Mouse (Mus musculus) adrenal gland, postnatal 4 days (tissue): ENCODE results near the gene Cox20. TPM values are rescaled to one million over a fixed set of nuclear protein-coding genes. Genes with fewer than 3 reads are reported as not detected.
"Not testable (repeated sequence)": the region's sequence is repeated elsewhere in the genome, so short reads cannot be mapped to it uniquely, and the experiment has no call there.

Experiments used
- DNase-seq, 2 experiments: peaks; one replicate each; pipeline ENCODE4 v3.0.0; 2021 to 2022; ENCODE audit warnings: low spot score in 2 of 2, mixed read lengths in 2 of 2
- long read RNA-seq, 2 experiments: library from polyadenylated mRNA; stranded (forward); transcript quantifications; one replicate each; pipeline ENCODE4 v2.0.0; 2021
- total RNA-seq, 2 experiments: library from RNA; stranded (reverse); gene quantifications; 2 replicates each; pipeline ENCODE4 v1.2.3; 2021

Cox20 gene
- 10 to 100 TPM; 76.2 to 81.3 TPM for total RNA-seq
- long read RNA-seq, experiment 1, transcript Cox20-201 (4 exons, 471 nt), result major isoform, 88 of 92 reads
- long read RNA-seq, experiment 1, partial matches to known transcripts, result 1 of 92 reads
- long read RNA-seq, experiment 1, other reads (novel, unspliced or antisense), result 2 of 92 reads
- long read RNA-seq, experiment 2, transcript Cox20-201 (4 exons, 471 nt), result major isoform, 64 of 70 reads
- long read RNA-seq, experiment 2, partial matches to known transcripts, result 4 of 70 reads
- long read RNA-seq, experiment 2, other reads (novel, unspliced or antisense), result 0 of 70 reads

GRCm38 (mm10) chr1:178318389-178319184 is at the start of gene Cox20:
Cox20 (plus strand) TSS chr1:178319130.
- peak; percentile 98 for DNase-seq

GRCm38 (mm10) chr1:178270635-178271034 is 48.3 kb upstream of the Cox20 start:
- no peak for DNase-seq

- no peak for DNase-seq
Measured at GRCm38 (mm10) chr1:178275174-178275730, 43.7 kb upstream of the Cox20 start.

- no peak for DNase-seq
Measured at GRCm38 (mm10) chr1:178275738-178276053, 43.2 kb upstream of the Cox20 start.

- peak; percentile 27 to 40 for DNase-seq
Measured at GRCm38 (mm10) chr1:178276054-178276911, 42.6 kb upstream of the Cox20 start.

- not testable (repeated sequence) for DNase-seq
Measured at GRCm38 (mm10) chr1:178283314-178283713, 35.6 kb upstream of the Cox20 start.

- DNase-seq, result no peak
Measured at GRCm38 (mm10) chr1:178283946-178284720, 34.8 kb upstream of the Cox20 start.

- no peak for DNase-seq
Measured at GRCm38 (mm10) chr1:178287601-178288176, 31.2 kb upstream of the Cox20 start.

GRCm38 (mm10) chr1:178291716-178292115 is 27.2 kb upstream of the Cox20 start:
- DNase-seq, result no peak

- DNase-seq, result no peak
Measured at GRCm38 (mm10) chr1:178294051-178294450, 24.9 kb upstream of the Cox20 start.

- DNase-seq, result not testable (repeated sequence)
Measured at GRCm38 (mm10) chr1:178301261-178301660, 17.7 kb upstream of the Cox20 start.

GRCm38 (mm10) chr1:178303425-178303824 is 15.5 kb upstream of the Cox20 start:
- peak; percentile 30 to 46 for DNase-seq

- no peak for DNase-seq
Measured at GRCm38 (mm10) chr1:178309487-178309886, 9.4 kb upstream of the Cox20 start.

- DNase-seq, result no peak
Measured at GRCm38 (mm10) chr1:178310128-178310527, 8.8 kb upstream of the Cox20 start.

- DNase-seq, result no peak
Measured at GRCm38 (mm10) chr1:178313039-178313597, 5.8 kb upstream of the Cox20 start.

GRCm38 (mm10) chr1:178314236-178314635 is 4.7 kb upstream of the Cox20 start:
- no peak for DNase-seq

GRCm38 (mm10) chr1:178317275-178318001 is 1.5 kb upstream of the Cox20 start:
- no peak for DNase-seq

GRCm38 (mm10) chr1:178318002-178318388 is 935 bp upstream of the Cox20 start:
- no peak for DNase-seq
